Mouse (Mus musculus): Measurements from ENCODE around the gene Ythdf2.
A peak's percentile ranks its signal among the peaks of the same experiment; 100 is the strongest.
"Not testable (repeated sequence)": the region's sequence is repeated elsewhere in the genome, so short reads cannot be mapped to it uniquely, and the experiment has no call there.

The Ythdf2 gene

DNA sequence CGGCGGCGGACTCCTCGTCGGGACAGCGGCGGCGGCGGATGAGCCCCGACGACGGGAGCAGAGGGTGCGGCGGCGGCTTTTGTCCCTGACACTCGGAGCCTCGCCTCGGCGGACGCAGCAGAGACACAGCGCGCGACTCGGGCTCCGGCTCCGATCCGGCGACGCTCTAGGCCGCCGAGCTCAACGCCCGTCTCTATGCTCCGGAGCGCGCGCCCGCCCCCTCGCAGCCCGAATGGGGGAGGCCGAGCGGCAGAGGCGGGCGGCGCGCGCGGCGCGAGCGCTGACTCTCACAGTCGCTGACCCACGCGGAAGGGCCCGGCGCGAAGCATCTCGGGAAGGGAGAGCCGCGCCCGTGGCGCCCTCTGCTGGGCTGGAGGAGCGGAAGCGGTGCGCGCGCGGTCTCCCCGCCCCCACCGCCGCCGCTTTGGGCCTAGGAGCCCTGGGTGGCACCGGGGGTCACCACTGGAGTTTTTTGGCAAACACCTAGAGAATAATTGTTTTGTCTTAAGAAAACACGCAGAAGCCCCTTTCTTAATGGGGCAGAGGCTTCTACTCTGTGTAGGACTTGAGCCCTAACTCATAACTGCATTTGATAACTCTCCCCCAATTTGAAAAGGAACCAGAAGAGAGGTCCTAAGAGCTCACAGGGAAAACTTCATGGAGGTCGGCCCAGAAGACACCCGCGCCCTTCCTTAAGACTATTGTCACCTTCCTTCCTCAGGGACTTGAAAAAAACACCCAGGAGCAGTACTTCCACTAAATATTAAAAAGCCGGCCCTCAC, at the start of gene Ythdf2:
Ythdf2 (minus strand) TSS at position 351 of the 782 bp plus-strand sequence.
- peak; percentile 91 to 96 for DNase-seq (ENCODE audit: low read depth in 1 of 2, low spot score in 2 of 2)

DNA sequence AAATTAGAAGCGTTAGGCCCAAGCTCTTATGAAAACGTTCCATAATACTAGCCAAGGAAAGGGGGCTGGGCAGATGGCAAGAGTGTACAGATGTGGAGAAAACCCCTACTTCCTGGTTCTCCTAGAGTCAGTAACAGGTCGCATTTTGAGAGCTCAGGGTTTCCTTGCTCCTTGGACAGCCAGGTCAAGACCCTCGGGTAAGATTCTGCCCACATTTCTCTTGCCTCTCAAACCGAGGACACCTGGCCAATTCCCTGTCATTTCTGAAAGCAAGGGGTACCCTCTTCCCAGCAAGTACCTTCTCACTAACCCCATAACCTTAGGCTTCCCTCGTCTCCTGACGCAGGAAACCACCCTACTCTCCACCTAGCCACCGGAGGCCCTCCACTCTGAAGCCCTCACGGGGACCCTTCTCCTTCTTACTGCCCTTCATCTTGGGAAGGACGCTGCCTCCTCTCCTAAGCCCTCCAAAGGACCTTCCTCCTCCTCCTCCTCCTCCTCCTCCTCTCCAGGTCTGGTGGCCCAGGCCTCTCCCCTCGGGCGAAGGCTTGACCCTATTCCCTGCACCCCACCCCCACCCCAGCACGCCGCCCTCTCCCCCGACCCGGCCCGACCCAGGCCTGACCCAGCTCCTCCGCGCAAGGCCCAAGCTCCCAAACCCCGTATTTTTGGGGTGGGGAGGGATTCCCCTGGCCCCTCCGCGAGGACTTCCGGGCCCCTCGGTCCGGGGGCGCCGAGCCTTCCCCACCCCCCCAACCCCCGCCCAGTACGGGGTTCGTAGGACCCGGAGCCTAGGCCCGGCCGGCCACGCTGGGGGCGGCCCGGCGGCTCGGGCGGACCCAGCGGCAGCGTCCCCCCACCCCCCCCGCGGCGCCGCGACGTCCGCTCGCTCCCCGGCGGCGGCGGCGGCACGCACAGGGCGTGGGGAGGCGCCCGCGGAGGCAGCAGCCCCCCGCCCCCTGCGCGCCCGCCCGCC, 48.6 kb upstream of the Ythdf2 start:
- peak in 1 of 2 experiments; percentile 15 for DNase-seq (ENCODE audit: low read depth in 1 of 2, low spot score in 2 of 2)

DNA sequence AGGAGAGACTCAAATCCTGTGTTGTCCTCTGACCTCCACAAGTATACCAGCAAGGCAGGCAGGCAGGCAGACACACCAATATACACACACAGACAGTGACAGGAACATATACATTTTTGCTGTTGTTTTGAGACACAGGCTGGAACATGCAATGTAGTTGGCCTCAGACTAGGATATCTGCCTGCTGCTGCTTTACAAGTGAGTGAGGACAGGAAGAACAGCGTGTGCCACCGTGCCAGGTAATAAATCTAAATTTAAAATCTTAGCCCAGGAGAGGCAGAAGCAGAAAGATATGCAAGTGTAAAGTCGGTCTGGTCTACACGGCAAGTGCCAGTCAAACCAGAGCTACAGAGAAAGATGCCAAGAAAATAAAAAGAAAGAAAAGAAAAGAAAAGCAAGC, 47.1 kb upstream of the Ythdf2 start:
- no peak for DNase-seq (ENCODE audit: low read depth in 1 of 2, low spot score in 2 of 2)

DNA sequence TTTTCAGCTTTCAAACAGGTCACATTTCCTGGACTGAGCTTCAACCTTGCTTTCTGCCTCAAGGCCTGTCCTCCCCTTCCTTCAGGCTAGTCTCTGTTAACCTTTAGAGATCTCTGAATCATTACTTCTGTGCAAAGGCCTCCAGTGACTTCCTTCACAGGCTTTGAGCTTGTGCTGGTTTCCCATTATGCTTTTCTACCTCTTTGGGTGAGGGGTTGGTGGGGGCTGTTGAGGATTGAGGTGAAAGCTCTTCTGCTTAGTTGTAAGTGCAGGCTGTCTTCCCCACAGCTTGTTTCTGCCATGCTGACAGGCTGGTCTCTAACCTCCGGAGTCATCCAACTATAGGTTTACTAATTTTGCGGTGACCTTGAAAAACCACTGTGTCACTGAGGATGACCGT, 44.3 kb upstream of the Ythdf2 start:
- no peak for DNase-seq (ENCODE audit: low read depth in 1 of 2, low spot score in 2 of 2)

DNA sequence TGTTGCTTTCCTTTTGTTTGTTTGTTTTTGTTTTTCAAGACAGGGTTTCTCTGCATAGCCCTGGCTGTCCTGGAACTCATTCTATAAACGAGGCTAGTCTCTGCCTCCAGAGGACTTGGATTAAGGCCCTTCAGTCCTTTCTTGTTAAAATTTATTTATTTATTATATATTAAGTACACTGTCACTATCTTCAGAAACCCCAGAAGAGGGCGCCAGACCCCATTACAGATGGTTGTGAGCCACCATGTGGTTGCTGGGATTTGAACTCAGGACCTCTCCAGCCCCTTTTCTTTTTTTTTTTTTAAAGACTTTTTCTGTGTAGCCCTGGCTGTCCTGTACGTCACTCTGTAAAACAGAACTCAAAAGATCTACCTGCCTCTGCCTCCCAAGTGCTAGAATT, 42.9 kb upstream of the Ythdf2 start:
- DNase-seq (ENCODE audit: low read depth in 1 of 2, low spot score in 2 of 2): no peak

DNA sequence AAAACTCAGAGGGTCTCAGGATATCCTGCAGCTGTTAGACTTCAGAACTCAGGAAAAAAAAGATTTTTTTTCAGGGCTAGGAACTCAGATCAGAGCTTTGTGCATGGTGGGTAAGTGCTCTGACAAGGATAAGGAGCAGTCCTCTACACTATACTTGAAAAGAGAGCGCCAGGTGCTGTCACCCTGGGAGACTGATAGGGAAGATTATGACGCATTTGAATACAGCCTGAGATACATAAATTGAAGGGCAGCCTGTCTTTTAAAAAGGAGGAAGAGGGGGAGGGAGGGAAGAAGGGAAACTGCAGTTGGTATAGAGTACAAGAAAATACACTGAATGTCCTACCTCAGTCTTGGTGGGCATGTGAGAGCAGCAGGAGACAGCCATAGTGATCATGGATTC, 41.5 kb upstream of the Ythdf2 start:
- DNase-seq (ENCODE audit: low read depth in 1 of 2, low spot score in 2 of 2): no peak

DNA sequence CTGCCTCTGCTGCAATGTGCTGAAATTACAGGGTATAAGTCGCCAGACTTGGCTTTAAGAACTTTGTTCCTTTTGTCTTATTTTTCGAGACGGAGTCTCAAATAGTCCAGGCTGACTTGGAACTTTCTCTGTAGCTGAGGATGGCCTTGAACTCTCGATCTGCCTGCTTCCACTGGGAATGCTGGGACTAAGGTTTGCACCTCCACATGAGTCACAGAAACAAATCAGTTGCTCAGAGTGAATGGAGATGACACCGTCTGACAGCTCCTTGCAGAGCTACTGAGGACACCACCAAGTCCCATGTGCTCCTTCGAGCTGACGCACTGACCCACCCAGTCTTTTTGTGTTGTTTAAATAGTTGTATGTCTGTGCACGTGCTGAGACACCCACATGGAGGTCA, 41.0 kb upstream of the Ythdf2 start:
- DNase-seq (ENCODE audit: low read depth in 1 of 2, low spot score in 2 of 2): no peak

DNA sequence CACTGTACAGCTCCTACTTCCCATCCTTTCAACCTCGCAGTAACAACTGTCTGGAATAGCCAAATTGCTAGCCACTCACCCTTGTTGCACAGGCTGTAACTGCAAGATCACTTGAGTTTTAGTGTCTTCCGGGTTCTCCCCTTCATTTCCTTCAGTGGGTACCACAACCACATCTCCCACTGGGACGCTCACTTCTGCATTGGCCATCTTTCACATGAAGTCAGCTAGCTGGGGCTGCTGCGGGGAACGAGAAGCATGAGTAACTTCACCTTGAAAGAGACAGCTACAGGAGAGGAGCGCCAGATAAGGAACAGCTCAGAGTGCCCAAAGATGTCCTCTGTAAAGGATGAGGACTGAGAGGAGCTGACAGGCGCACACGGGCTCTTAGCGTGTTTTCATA, 39.5 kb upstream of the Ythdf2 start:
- DNase-seq (ENCODE audit: low read depth in 1 of 2, low spot score in 2 of 2): no peak

DNA sequence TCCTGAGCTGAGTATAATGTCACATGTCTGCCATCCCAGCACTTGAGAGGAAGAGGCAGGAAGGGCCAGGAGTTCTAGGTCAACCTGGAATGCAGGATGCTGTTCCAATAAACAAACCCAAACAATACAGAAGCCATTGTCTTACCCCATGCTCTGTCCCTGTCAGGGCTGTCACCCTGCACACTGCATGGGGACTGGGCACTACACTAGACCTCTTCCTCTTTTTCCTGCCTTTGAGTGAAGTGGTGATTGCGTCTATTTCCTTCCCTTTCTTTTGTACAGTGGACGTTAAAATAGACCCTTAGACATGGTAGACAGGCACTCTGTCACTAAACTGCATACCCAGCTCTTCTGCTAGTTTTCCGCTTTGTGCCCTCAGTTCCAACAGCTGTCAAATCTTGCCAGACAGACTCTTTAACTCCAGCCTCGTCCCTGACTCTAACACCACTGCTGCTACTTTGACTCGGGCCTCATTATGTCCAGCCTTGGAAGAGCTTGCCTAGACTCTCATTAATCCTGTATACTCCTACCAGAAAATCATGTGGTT, 35.4 kb upstream of the Ythdf2 start:
- DNase-seq (ENCODE audit: low read depth in 1 of 2, low spot score in 2 of 2): peak in 1 of 2 experiments; percentile 17

DNA sequence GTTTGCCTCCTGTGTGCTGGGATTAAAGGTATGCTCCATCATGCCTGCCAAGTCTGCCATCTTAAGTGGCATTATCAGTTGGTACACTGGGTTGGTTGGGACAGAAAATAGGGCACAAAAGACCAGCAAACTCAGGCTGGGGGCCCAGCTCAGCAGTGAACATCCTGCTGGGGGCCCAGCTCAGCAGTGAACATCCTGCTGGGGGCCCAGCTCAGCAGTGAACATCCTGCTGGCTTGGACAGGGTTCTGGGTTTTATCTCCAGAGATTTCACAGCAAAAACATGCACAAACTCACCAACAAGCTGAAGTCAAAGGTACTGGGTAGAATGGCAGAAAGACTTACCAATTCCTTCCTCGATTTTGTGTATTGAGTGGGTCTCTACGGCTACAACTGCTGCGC, 33.5 kb upstream of the Ythdf2 start:
- DNase-seq (ENCODE audit: low read depth in 1 of 2, low spot score in 2 of 2): no peak

DNA sequence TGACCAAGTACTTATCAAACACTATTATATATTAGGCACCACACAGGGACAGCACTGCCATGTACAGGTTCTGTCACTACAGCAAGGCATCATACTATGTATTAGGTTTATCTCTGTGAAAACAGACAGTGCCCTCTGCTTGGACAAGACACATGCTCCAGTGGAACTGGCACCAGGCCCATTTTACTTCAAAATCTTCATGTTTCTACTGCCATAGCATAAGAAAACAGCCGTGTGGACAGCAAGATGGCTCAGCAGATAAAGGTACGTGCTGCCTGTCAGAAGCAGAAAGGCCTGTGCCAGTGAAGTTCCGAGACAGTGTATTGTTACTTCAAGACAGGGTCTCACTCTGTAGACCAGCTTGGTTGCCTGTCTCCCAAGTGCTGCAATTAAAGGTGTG, 29.1 kb upstream of the Ythdf2 start:
- no peak for DNase-seq (ENCODE audit: low read depth in 1 of 2, low spot score in 2 of 2)

DNA sequence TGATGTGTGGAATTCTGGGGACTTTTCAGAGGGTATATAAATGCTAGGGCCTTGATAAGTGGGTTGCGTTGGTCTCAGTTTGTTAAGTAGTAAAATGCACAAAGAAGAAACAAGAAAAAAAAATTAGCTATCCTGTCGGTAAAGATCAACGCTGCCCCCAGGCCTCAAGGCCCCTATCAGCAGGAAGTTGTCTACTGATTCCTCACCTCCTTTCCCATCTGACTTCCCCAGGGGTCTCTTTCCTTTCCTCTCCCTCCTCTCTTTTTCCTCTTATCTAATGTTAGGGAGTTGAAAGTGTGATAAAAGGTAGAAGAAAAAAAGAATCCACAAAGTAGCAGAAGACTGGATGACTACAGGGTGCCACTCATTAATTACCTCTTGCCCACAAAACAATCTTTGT, 28.3 kb upstream of the Ythdf2 start:
- no peak for DNase-seq (ENCODE audit: low read depth in 1 of 2, low spot score in 2 of 2)

DNA sequence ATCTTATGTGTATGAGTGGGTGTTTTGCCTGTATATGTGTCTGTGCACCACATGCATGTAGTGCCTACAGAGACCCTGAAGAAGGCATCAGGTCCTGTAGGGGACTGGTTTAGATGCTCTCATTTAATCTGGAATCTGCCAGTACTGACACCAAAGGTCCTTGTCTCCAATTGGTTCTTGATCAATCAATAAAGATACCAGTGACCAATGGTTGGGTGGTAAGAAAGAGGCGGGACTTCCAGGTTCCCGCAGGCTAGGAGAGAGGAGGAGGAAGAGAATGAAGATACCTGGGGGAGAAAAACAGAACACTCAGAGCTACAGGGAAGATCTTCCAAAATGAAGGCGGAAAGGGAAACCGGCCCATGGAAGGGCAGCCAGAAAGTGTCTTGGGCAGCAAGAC, 26.3 kb upstream of the Ythdf2 start:
- DNase-seq (ENCODE audit: low read depth in 1 of 2, low spot score in 2 of 2): no peak

DNA sequence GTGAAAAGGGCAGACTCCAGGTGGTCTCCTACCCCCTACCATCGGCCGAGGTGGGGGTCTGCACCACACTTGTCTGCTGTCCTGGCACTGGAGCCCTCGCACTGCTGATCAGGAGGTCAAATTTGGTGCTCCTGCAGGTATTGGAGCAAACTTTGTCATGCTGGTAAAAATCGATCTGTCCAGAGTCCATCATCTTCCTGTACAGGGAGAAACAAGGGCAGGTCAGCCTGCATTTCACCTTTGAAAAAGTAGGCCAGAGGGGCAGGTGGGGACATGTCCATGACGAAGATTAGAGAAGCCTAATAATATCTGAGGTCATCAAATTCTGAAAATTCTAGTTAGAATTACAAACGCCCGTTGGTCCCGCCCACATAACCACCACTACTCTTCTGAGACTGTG, 22.6 kb upstream of the Ythdf2 start:
- DNase-seq (ENCODE audit: low read depth in 1 of 2, low spot score in 2 of 2): no peak

DNA sequence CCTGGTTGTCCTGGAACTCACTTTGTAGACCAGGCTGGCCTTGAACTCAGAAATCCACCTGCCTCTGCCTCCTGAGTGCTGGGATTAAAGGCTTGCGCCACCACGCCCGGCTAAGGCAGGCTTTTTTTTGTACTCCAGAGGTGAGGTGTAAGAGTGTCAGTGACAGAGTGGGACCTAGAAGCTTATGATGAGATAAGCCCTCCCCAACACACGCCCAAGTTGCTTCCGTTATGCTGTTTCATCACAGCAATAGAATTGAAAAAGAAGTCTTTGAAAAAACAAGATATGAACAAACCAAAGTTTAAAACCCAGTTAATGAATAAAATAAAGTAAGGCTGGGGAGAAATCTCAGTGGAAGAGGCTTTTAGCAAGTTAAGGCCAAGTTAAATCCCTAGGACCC, 18.3 kb upstream of the Ythdf2 start:
- no peak for DNase-seq (ENCODE audit: low read depth in 1 of 2, low spot score in 2 of 2)

DNA sequence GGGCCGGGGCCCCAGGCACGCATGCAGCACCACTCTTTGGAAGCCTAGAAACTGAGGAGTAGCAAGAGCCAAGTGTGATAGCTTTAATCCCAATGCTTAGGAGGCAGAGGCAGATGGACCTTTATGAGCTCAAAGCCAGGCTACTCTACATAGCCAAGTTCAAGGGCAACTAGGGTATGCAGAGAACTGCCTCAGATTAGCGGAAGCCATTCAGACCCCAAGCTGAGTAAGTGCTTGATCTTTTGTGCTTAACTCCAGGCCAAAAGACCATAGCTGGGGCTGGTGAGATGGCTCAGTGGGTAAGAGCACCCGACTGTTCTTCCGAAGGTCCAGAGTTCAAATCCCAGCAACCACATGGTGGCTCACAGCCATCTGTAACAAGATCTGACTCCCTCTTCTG, 9.9 kb upstream of the Ythdf2 start:
- DNase-seq (ENCODE audit: low read depth in 1 of 2, low spot score in 2 of 2): not testable (repeated sequence)

DNA sequence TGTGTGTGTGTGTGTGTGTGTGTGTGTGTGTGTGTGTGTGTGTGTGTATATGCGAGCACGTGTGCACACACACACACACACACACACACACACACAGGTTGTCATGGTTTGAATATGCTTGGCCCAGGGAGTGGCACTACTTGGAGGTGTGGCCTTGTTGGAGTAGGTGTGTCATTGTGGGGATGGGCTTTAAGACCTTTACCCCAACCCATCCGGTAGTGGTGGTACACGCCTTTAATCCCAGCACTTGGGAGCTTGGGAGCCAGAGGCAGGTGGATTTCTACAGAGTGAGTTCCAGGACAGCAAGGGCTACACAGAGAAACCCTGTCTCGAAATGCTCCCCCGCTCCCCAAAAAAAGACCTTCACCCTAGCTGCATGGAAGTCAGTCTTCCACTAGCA, 6.3 kb upstream of the Ythdf2 start:
- not testable (repeated sequence) for DNase-seq (ENCODE audit: low read depth in 1 of 2, low spot score in 2 of 2)

DNA sequence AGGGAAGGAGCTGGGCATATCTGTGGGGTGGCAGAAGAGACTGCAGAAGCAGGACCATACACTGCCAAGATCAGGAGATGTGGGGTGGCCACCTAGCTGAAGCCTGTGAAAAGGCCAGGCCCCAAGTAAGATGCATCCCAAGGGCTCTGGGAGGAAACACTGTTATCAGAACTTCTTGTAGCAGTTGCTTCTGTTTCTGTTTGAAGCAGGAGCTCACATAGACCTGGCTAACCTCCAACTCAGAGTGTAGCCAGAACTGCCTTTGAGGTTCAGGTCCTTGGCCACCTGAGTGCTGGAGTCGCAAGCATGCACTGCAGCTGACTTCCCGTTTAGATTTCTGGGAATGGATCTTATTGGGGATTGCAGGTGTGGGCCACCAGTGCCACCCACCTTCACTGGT, 5.7 kb upstream of the Ythdf2 start:
- no peak for DNase-seq (ENCODE audit: low read depth in 1 of 2, low spot score in 2 of 2)

DNA sequence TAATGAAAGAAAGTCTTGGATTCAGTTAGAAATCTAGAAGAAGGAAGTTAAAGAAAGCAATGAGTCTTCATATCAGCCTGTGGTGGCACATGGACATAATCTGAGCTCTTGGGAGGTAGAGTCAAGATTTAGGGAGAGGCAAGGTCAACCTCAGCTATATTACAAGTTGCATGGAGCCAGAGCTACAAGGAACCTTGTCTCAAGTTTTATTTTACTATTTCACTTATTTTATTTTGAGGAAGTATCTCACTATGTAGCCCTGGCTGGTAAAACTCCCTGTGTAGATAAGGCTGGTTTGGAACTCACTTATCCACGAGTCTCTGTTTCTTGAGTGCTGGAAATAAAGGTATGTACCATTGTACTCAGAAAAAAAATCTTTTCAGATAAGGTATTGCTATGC, 4.5 kb upstream of the Ythdf2 start:
- DNase-seq (ENCODE audit: low read depth in 1 of 2, low spot score in 2 of 2): no peak

DNA sequence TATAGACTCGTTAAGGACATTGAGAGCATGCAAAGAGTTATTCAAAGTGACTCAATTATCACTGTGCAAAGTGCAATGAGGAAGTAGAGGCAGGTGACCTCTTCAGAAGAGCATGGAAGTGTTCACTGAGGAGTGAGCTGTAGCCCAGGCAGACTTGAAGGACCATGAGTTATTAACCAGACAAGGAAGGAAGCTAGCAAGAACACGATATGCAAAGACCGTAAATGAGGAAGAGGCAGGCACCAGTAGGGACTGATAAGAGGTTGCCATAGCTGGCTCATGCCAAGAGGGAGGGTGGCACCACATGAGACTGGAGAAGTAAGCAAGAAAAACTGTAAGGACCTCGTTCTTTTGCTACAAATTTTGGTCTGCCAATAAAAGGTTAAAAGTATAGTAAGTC, 2.7 kb upstream of the Ythdf2 start:
- DNase-seq (ENCODE audit: low read depth in 1 of 2, low spot score in 2 of 2): peak; percentile 6 to 17

DNA sequence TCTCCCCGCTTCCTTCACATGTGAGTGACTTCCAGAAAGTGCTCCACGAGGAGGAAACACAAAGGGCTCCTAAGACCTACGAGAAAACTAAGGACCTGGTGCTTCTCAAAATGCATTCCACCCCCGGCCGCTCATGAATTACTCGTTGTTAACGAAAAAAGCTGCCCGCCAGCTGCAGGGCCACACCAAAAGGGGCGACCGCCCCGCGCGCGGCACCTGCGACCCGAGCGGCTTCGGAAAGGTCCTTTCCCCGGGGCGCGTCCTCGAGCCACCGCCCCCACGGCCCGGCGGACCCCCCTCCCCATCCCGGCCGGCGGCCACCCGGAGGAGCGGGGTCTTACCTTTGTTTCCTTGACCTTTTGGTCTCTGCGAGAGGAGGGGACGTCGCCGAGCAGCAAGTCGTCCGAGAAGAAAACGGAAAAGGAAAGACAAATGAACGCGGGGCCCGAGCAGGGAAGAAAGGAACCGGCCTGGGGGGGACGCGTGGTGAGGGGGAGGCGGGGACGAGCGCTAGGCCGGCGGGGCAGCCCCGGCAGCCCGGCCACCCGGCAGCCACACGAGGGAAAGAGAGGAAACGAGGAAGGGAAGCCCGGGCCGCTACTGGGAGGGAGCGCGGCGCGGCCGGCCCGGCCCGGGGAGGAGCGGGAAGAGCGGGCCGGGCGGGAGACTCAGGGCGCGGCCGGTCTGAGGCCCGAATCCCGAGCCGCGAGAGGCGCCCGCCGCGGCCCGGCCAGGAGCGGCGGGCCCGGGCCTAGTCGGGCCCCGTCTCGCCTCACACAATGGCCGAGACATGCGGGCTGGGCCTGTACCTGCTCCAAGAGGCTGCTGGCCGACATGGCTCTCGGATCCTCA, 786 bp downstream of the Ythdf2 start:
- DNase-seq (ENCODE audit: low read depth in 1 of 2, low spot score in 2 of 2): peak in 1 of 2 experiments; percentile 1
